Mouse (Mus musculus) small intestine, adult 2 months (tissue): Measurements from ENCODE around the gene Rin3.

Experiments
- CTCF ChIP-seq: fragments of 200-500 bp; IDR thresholded peaks from 2 replicates; pipeline ENCODE4 v1.5.1; 2012; ENCODE audit warnings: low read depth, mild to moderate bottlenecking, control low read depth, inconsistent platforms, low read length, moderate library complexity, mixed read lengths; ENCODE audit not compliant: insufficient replicate concordance, insufficient read length; ENCODE audit errors: extremely low read depth
- POLR2A ChIP-seq: fragments of 200-500 bp; IDR thresholded peaks from 2 replicates; pipeline ENCODE4 v1.6.1; 2012; ENCODE audit warnings: low read depth, mild to moderate bottlenecking, control low read depth, inconsistent platforms, low read length, moderate library complexity

GRCm38 (mm10) chr12:102345031-102345815, 62.4 kb downstream of the Rin3 start:
- no peak for TF ChIP-seq POLR2A
- no peak for TF ChIP-seq CTCF
